ENCODE assay signal across 18 mouse cellular contexts in the genomic region with DNA sequence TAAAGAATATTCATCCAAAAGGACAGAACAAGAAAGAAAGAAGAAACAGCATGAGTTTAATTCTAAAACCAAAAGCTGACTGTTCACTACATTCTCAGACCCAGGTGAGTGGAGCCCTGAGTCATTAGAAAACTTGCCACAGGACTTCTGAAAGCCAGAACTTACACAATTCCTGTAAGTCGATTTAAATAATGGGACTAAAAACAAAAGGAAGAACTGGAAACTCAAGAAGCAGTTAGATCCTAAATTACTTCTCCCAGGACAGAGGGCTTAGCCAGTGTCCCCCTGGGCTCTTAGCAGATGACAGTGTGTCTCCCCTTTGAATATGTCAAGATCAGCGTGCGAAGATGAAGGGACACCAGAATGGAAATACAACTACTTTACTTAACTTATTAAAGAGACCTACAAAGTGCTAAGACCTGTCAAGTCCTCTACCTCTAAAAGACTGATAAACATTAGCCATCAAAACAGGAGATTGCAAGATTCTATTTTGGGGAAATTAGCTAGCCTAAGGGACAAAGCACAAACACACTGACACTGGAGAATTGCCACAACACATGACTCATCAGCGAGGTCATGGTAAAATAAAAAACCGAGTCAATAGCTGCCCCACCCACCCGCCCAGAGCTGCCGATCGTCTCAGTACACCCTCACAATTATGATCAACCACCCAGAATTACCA. TPM values are rescaled to one million over a fixed set of nuclear protein-coding genes. Genes with fewer than 3 reads are reported as not detected.
DNase-seq lines count a peak whose midpoint lies in the region; TF ChIP-seq lines count a peak whose summit lies in the region.
"Had no signal": no experiment of that assay in that cellular context is flagged by ENCODE, and none has a peak within 500 bp of the region (broad histone marks: within the 10 kb centered on the region; RNA-seq: fewer than 3 reads in every experiment).

No protein-coding gene starts in this region.

- peak overlapping the region; percentile 51; the same call in 1 of the 2 replicates for H3K27ac ChIP-seq in gastrocnemius, adult 2 months
- H3K27ac ChIP-seq: forebrain, embryonic 10.5 days; hindbrain, postnatal 0 days; left cerebral cortex, adult 2 months; midbrain, embryonic 13.5 days had no signal

- no peak overlapping the region for H3K4me3 ChIP-seq in gastrocnemius, adult 2 months
- H3K4me3 ChIP-seq: forebrain, embryonic 10.5 days; left cerebral cortex, adult 2 months; midbrain, embryonic 13.5 days had no signal

- TF ChIP-seq CTCF in gastrocnemius, adult 2 months (IDR thresholded peaks at IDR 0.05): no peak

- intact Hi-C loops in gastrocnemius, adult 2 months (cut with DNase I): no loop called here
- intact Hi-C loops in gastrocnemius, postnatal 14 days (cut with DNase I; ENCODE audit: low total_unique reads): no loop called here
- intact Hi-C loops in left cerebral cortex, postnatal 14 days (cut with DNase I): no loop called here

- DNase-seq in gastrocnemius, adult 2 months: peak; percentile 46
- no peak for DNase-seq in gastrocnemius, postnatal 10 days
- peak; percentile 23 for DNase-seq in ovary, adult 18-20 months (ENCODE audit: low spot score)
- DNase-seq in ovary, postnatal 14 days (ENCODE audit: low spot score): no peak
- DNase-seq in gastrocnemius, postnatal 14 days: peak; percentile 25
- no peak for DNase-seq in layer of hippocampus, adult 9-11 months
- no peak for DNase-seq in left cerebral cortex, postnatal 14 days (ENCODE audit: low spot score in 2 of 2)
- no peak for DNase-seq in natural killer cell, adult 2 months (ENCODE audit: low spot score in 2 of 2)
- DNase-seq: B cell, adult 2 months; cerebellum, postnatal 10 days; kidney, adult 8-10 months; liver; lung, postnatal 14 days; thymus, postnatal 25 days had no signal

RNA-seq across cellular contexts. Expression of gene Wnt16, which starts 18.0 kb away (rescaled TPM):
- total RNA-seq in gastrocnemius, adult 2 months (2021): 1 to 10 TPM; 1.4 to 7.8 TPM
- total RNA-seq in gastrocnemius, postnatal 10 days (2021): 1 to 10 TPM; 1.9 to 3.3 TPM
- 1 to 10 TPM; 1.4 to 2.1 TPM for total RNA-seq in gastrocnemius, postnatal 14 days (2021)
- 1 to 10 TPM in 1 of 2 experiments, under 1 TPM in 1; 0.89 to 1.4 TPM for total RNA-seq in left cerebral cortex, postnatal 14 days (2021)

Comparison
In these comparisons a context has a peak if more than half of its experiments do, and no peak if none do; other contexts are left out.
1. DNase-seq: peak in gastrocnemius, adult 2 months (single experiment), ovary, adult 18-20 months (single experiment) and gastrocnemius, postnatal 14 days (single experiment); none in gastrocnemius, postnatal 10 days (single experiment), ovary, postnatal 14 days (single experiment), layer of hippocampus, adult 9-11 months (single experiment), left cerebral cortex, postnatal 14 days (0 of 2) and natural killer cell, adult 2 months (0 of 2).